Mouse (Mus musculus) induced T-regulatory cell, adult 2 months (primary cell): Measurements from ENCODE around the gene Camk1d.
"Not testable (repeated sequence)": the region's sequence is repeated elsewhere in the genome, so short reads cannot be mapped to it uniquely, and the experiment has no call there.

Experiments used
- DNase-seq: peaks from one replicate; pipeline ENCODE4 v3.0.0-alpha.2; 2012; ENCODE audit warnings: low read depth

The Camk1d gene

DNA sequence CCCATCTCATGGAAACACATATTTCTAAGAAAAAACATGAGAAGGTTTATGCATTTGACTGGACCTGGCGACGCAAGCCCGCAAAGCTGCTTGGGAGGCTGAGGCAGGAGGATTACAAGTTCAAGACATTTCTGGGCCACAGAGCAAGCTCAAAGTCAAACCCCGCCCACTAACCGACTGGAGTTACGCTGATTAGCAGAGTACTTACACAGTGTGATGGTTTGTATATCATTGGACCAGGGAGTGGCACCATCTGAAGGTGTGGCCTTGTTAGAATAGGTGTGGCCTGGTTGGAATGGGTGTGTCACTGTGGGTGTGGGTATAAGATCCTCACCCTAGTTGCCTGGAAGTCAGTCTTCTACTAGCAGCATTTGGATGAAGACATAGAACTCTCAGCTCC, 465.1 kb downstream of the Camk1d start:
- DNase-seq: not testable (repeated sequence)
